Comparison of ENCODE assay signal across 8 mouse cellular contexts in genomic region chr17:34592581-34593549, GRCm38 (mm10). TPM values are rescaled to one million over a fixed set of nuclear protein-coding genes. Genes with fewer than 3 reads are reported as not detected.
DNase-seq lines count a peak whose midpoint lies in the region; ATAC-seq lines count a peak whose summit lies in the region.

No protein-coding gene starts in this region.

- no peaks in the 10 kb centered on the region for H3K27me3 ChIP-seq in heart, embryonic 10.5 days (ENCODE audit: insufficient read depth, poor library complexity, severe bottlenecking)
- H3K27me3 ChIP-seq in embryonic facial prominence, embryonic 10.5 days (replicated peaks; ENCODE audit: low read depth, poor library complexity, severe bottlenecking), result no peaks in the 10 kb centered on the region
- H3K27me3 ChIP-seq in hindbrain, embryonic 14.5 days (ENCODE audit: control insufficient read depth, insufficient read depth, low read length), result no peaks in the 10 kb centered on the region
- H3K27me3 ChIP-seq in liver, embryonic 16.5 days (ENCODE audit: control insufficient read depth, insufficient read depth, low read depth, low read length), result no peaks in the 10 kb centered on the region

- WGBS in heart, embryonic 10.5 days, result 2% methylated on average over 32 of the region's 32 CpGs
- 1% methylated on average over 32 of the region's 32 CpGs for WGBS in embryonic facial prominence, embryonic 10.5 days
- WGBS in hindbrain, embryonic 14.5 days, result under 1% methylated on average over 31 of the region's 32 CpGs
- WGBS in liver, embryonic 16.5 days (ENCODE audit: insufficient replicate concordance), result 3% methylated on average over 31 of the region's 32 CpGs

- peak overlapping the region; percentile 97 for H3K4me2 ChIP-seq in hindbrain, embryonic 14.5 days (replicated peaks)
- H3K4me2 ChIP-seq in liver, embryonic 16.5 days (ENCODE audit: low read depth, low read length), result peak overlapping the region; percentile 100

- H3K9ac ChIP-seq in hindbrain, embryonic 14.5 days, result peak overlapping the region; percentile 91
- peak overlapping the region; percentile 95 for H3K9ac ChIP-seq in liver, embryonic 16.5 days (ENCODE audit: low read depth, low read length)

- ATAC-seq in hindbrain, embryonic 14.5 days (ENCODE audit: low FRiP score), result no peak
- no peak; the same call in 1 of the 2 replicates for ATAC-seq in liver, embryonic 16.5 days (ENCODE audit: low read depth)

- peaks cover 24% of the 10 kb centered on the region for H3K36me3 ChIP-seq in heart, embryonic 10.5 days
- peaks cover 32% of the 10 kb centered on the region for H3K36me3 ChIP-seq in embryonic facial prominence, embryonic 10.5 days (replicated peaks)
- H3K36me3 ChIP-seq in hindbrain, embryonic 14.5 days (replicated peaks; ENCODE audit: control insufficient read depth, insufficient read depth), result peaks cover 18% of the 10 kb centered on the region
- H3K36me3 ChIP-seq in liver, embryonic 16.5 days (ENCODE audit: control insufficient read depth, insufficient read depth), result peaks cover 10% of the 10 kb centered on the region

- H3K4me3 ChIP-seq in heart, embryonic 10.5 days, result peak overlapping the region; percentile 97
- H3K4me3 ChIP-seq in embryonic facial prominence, embryonic 10.5 days, result peak overlapping the region; percentile 79
- peak overlapping the region; percentile 72 for H3K4me3 ChIP-seq in hindbrain, embryonic 14.5 days (replicated peaks; ENCODE audit: low read length)
- peak overlapping the region; percentile 83 for H3K4me3 ChIP-seq in liver, embryonic 16.5 days (ENCODE audit: low read depth, low read length)

- no peak for DNase-seq in heart, embryonic 10.5 days (ENCODE audit: low spot score)
- no peak for DNase-seq in heart, postnatal 4 days
- peak; percentile 60 for DNase-seq in MN1 (ENCODE audit: low spot score)
- DNase-seq in embryonic facial prominence, embryonic 10.5 days (ENCODE audit: low spot score), result peak; percentile 62
- DNase-seq in hindbrain, embryonic 14.5 days (ENCODE audit: low spot score), result no peak
- DNase-seq in retina, embryonic 14.5 days (ENCODE audit: low spot score), result peak; percentile 59
- no peak for DNase-seq in ovary, postnatal 10 days (ENCODE audit: low spot score)

- H3K4me1 ChIP-seq in heart, embryonic 10.5 days, result peaks cover 82% of the 10 kb centered on the region
- peaks cover 93% of the 10 kb centered on the region for H3K4me1 ChIP-seq in embryonic facial prominence, embryonic 10.5 days
- peaks cover 53% of the 10 kb centered on the region for H3K4me1 ChIP-seq in hindbrain, embryonic 14.5 days (replicated peaks; ENCODE audit: control insufficient read depth, insufficient read depth, low read length)
- peaks cover 67% of the 10 kb centered on the region for H3K4me1 ChIP-seq in liver, embryonic 16.5 days (ENCODE audit: control insufficient read depth, low read depth, low read length)

- H3K27ac ChIP-seq in heart, embryonic 10.5 days, result peak overlapping the region; percentile 100
- H3K27ac ChIP-seq in embryonic facial prominence, embryonic 10.5 days (replicated peaks), result peak overlapping the region; percentile 100
- H3K27ac ChIP-seq in hindbrain, embryonic 14.5 days, result peak overlapping the region; percentile 95
- peak overlapping the region; percentile 89 for H3K27ac ChIP-seq in liver, embryonic 16.5 days (ENCODE audit: low read length)

- no peaks in the 10 kb centered on the region for H3K9me3 ChIP-seq in heart, embryonic 10.5 days
- no peaks in the 10 kb centered on the region for H3K9me3 ChIP-seq in embryonic facial prominence, embryonic 10.5 days
- H3K9me3 ChIP-seq in hindbrain, embryonic 14.5 days (ENCODE audit: control insufficient read depth, low read length), result no peaks in the 10 kb centered on the region
- no peaks in the 10 kb centered on the region for H3K9me3 ChIP-seq in liver, embryonic 16.5 days (replicated peaks; ENCODE audit: control insufficient read depth, low read length)

RNA-seq across cellular contexts. Expression of gene Pbx2, which starts 1.8 kb away (rescaled TPM):
- 10.2 and 16.6 TPM in 2 replicates for polyA plus RNA-seq in heart, embryonic 10.5 days (2016; fragmentation: Nextera tagmentation; extraction: Ambion mirVana)
- total RNA-seq in heart, postnatal 4 days (2021), result 10 to 100 TPM; 34.6 to 39.5 TPM
- 18.2 and 19.5 TPM in 2 replicates for polyA plus RNA-seq in embryonic facial prominence, embryonic 10.5 days (2016; fragmentation: Nextera tagmentation; extraction: Ambion mirVana)
- polyA plus RNA-seq in hindbrain, embryonic 14.5 days (2014; fragmentation: Nextera tagmentation; extraction: Ambion mirVana), result 7.1 and 10.5 TPM in 2 replicates
- 2.5 and 3.2 TPM in 2 replicates for polyA plus RNA-seq in liver, embryonic 16.5 days (2015; fragmentation: Nextera tagmentation; extraction: Ambion mirVana)

RNA-seq across cellular contexts. Expression of gene Gpsm3, which starts 3.3 kb away (rescaled TPM):
- 6.8 and 11.0 TPM in 2 replicates for polyA plus RNA-seq in heart, embryonic 10.5 days (2016; fragmentation: Nextera tagmentation; extraction: Ambion mirVana)
- total RNA-seq in heart, postnatal 4 days (2021), result 1 to 10 TPM; 3.9 to 4.4 TPM
- polyA plus RNA-seq in embryonic facial prominence, embryonic 10.5 days (2016; fragmentation: Nextera tagmentation; extraction: Ambion mirVana), result 9.4 and 10.1 TPM in 2 replicates
- polyA plus RNA-seq in hindbrain, embryonic 14.5 days (2014; fragmentation: Nextera tagmentation; extraction: Ambion mirVana), result 4.2 and 4.7 TPM in 2 replicates
- 14.4 and 15.3 TPM in 2 replicates for polyA plus RNA-seq in liver, embryonic 16.5 days (2015; fragmentation: Nextera tagmentation; extraction: Ambion mirVana)

RNA-seq across cellular contexts. Expression of gene Ager, which starts 4.8 kb away (rescaled TPM):
- polyA plus RNA-seq in heart, embryonic 10.5 days (2016; fragmentation: Nextera tagmentation; extraction: Ambion mirVana), result 5.3 and 5.6 TPM in 2 replicates
- 1 to 10 TPM; 1.6 TPM for total RNA-seq in heart, postnatal 4 days (2021)
- 2.6 and 3.6 TPM in 2 replicates for polyA plus RNA-seq in embryonic facial prominence, embryonic 10.5 days (2016; fragmentation: Nextera tagmentation; extraction: Ambion mirVana)
- polyA plus RNA-seq in hindbrain, embryonic 14.5 days (2014; fragmentation: Nextera tagmentation; extraction: Ambion mirVana), result 1.1 and 1.4 TPM in 2 replicates
- 0.57 and 0.77 TPM in 2 replicates for polyA plus RNA-seq in liver, embryonic 16.5 days (2015; fragmentation: Nextera tagmentation; extraction: Ambion mirVana)

RNA-seq across cellular contexts. Expression of gene Rnf5, which starts 10.6 kb away (rescaled TPM):
- polyA plus RNA-seq in heart, embryonic 10.5 days (2016; fragmentation: Nextera tagmentation; extraction: Ambion mirVana), result 139 and 157 TPM in 2 replicates
- 10 to 100 TPM; 40.6 to 40.8 TPM for total RNA-seq in heart, postnatal 4 days (2021)
- polyA plus RNA-seq in embryonic facial prominence, embryonic 10.5 days (2016; fragmentation: Nextera tagmentation; extraction: Ambion mirVana), result 165 and 172 TPM in 2 replicates
- polyA plus RNA-seq in hindbrain, embryonic 14.5 days (2014; fragmentation: Nextera tagmentation; extraction: Ambion mirVana), result 196 and 211 TPM in 2 replicates
- 90.3 and 92.4 TPM in 2 replicates for polyA plus RNA-seq in liver, embryonic 16.5 days (2015; fragmentation: Nextera tagmentation; extraction: Ambion mirVana)

RNA-seq across cellular contexts. Expression of gene Agpat1, which starts 11.2 kb away (rescaled TPM):
- polyA plus RNA-seq in heart, embryonic 10.5 days (2016; fragmentation: Nextera tagmentation; extraction: Ambion mirVana), result 44.8 and 57.8 TPM in 2 replicates
- 10 to 100 TPM; 59.3 to 62.4 TPM for total RNA-seq in heart, postnatal 4 days (2021)
- 51.3 and 56.1 TPM in 2 replicates for polyA plus RNA-seq in embryonic facial prominence, embryonic 10.5 days (2016; fragmentation: Nextera tagmentation; extraction: Ambion mirVana)
- 123 and 126 TPM in 2 replicates for polyA plus RNA-seq in hindbrain, embryonic 14.5 days (2014; fragmentation: Nextera tagmentation; extraction: Ambion mirVana)
- polyA plus RNA-seq in liver, embryonic 16.5 days (2015; fragmentation: Nextera tagmentation; extraction: Ambion mirVana), result 18.4 and 21.3 TPM in 2 replicates

Comparison
In these comparisons a context has a peak if more than half of its experiments do, and no peak if none do; other contexts are left out.
1. DNase-seq: peak in MN1 (single experiment), embryonic facial prominence, embryonic 10.5 days (single experiment) and retina, embryonic 14.5 days (single experiment); none in heart, embryonic 10.5 days (single experiment), heart, postnatal 4 days (single experiment), hindbrain, embryonic 14.5 days (single experiment) and ovary, postnatal 10 days (single experiment).
2. Peak in every context shown above with its lines, with median percentiles within 50 percentile points of each other: H3K27ac ChIP-seq and H3K4me3 ChIP-seq.